Mouse (Mus musculus): ENCODE data around the gene Klk1b8. TPM values are rescaled to one million over a fixed set of nuclear protein-coding genes. Genes with fewer than 3 reads are reported as not detected.
"Not testable (repeated sequence)": the region's sequence is repeated elsewhere in the genome, so short reads cannot be mapped to it uniquely, and the experiment has no call there.

Gene Klk1b8
- polyA plus RNA-seq, 1 experiment from 2014 or later, result not detected

GRCm38 (mm10) chr7:43928521-43928920 is 21.9 kb upstream of the Klk1b8 start:
- no peak overlapping the region for H3K4me2 ChIP-seq (replicated peaks; ENCODE audit: low read depth, low read length)
- H3K4me1 ChIP-seq (ENCODE audit: control insufficient read depth, insufficient read depth, low read length), result no peaks in the 10 kb centered on the region
- H3K27ac ChIP-seq (ENCODE audit: low read depth, low read length), result no peak overlapping the region
- 48% methylated on average over 4 of the region's 4 CpGs for WGBS
- H3K4me3 ChIP-seq (ENCODE audit: low read length), result no peak overlapping the region
- ATAC-seq (ENCODE audit: low FRiP score, low TSS enrichment), result 0 out of 2 replicates have a peak, but pooled peaks have one; percentile 37
- H3K36me3 ChIP-seq (ENCODE audit: control insufficient read depth, insufficient read depth, low read length), result no peaks in the 10 kb centered on the region
- no peak overlapping the region for H3K9ac ChIP-seq (ENCODE audit: low read depth, low read length)
- no peaks in the 10 kb centered on the region for H3K27me3 ChIP-seq (ENCODE audit: control insufficient read depth, insufficient read depth, low read length)
- H3K9me3 ChIP-seq (ENCODE audit: control insufficient read depth, low read length), result no peaks in the 10 kb centered on the region

- no peak for ATAC-seq (ENCODE audit: low FRiP score, low TSS enrichment)
- H3K9ac ChIP-seq (ENCODE audit: low read depth, low read length), result no peak overlapping the region
- no peaks in the 10 kb centered on the region for H3K27me3 ChIP-seq (ENCODE audit: control insufficient read depth, insufficient read depth, low read length)
- H3K36me3 ChIP-seq (ENCODE audit: control insufficient read depth, insufficient read depth, low read length), result no peaks in the 10 kb centered on the region
- no peak overlapping the region for H3K27ac ChIP-seq (ENCODE audit: low read depth, low read length)
- H3K4me2 ChIP-seq (replicated peaks; ENCODE audit: low read depth, low read length), result no peak overlapping the region
- H3K4me1 ChIP-seq (ENCODE audit: control insufficient read depth, insufficient read depth, low read length), result no peaks in the 10 kb centered on the region; the same call in 1 of the 2 replicates
- WGBS, result 53% methylated on average over 4 of the region's 4 CpGs
- no peaks in the 10 kb centered on the region for H3K9me3 ChIP-seq (ENCODE audit: control insufficient read depth, low read length)
- no peak overlapping the region for H3K4me3 ChIP-seq (ENCODE audit: low read length)
Observed at GRCm38 (mm10) chr7:43932337-43932736, 18.1 kb upstream of the Klk1b8 start.

DNA sequence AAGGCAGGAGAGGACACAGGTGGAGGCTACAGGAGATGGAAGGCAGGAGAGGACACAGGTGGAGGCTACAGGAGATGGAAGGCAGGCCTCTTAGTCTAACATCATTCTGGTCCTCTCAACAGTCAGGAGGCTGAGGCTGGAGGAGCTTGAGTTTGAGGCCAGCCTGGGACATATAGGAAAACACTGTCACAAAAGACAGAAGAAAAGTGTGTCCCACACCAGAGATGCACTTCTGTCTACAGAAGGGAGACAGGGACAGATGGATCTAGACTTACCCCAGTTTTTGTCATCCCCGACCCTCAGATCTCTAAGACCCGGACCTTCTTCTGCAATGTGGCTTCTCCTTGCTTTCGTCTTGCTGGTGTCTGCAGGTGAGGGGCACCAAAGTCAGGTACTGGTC is 17.0 kb upstream of the Klk1b8 start, which contains the start of gene Klk15:
Gene Klk15, plus strand, starts transcription at position 301 of the 400 bp plus-strand sequence.
- Histone ChIP-seq H3K27ac (ENCODE audit: low read depth, low read length) (no peak within 1 kb of the TSS), H3K4me1 (ENCODE audit: control insufficient read depth, insufficient read depth, low read length) (no peaks in the 10 kb centered on the region; the same call in 1 of the 2 replicates), H3K9me3 (ENCODE audit: control insufficient read depth, low read length) (no peaks in the 10 kb centered on the region), H3K9ac (ENCODE audit: low read depth, low read length) (no peak within 1 kb of the TSS), H3K4me2 (replicated peaks; ENCODE audit: low read depth, low read length) (no peak within 1 kb of the TSS), H3K36me3 (ENCODE audit: control insufficient read depth, insufficient read depth, low read length) (no peaks in the 10 kb centered on the region), H3K4me3 (ENCODE audit: low read length) (no peak within 1 kb of the TSS), H3K27me3 (ENCODE audit: control insufficient read depth, insufficient read depth, low read length) (no peaks in the 10 kb centered on the region)
- ATAC-seq (ENCODE audit: low FRiP score, low TSS enrichment), result no peak
- WGBS, result 97% methylated on average over 3 of the region's 3 CpGs

DNA sequence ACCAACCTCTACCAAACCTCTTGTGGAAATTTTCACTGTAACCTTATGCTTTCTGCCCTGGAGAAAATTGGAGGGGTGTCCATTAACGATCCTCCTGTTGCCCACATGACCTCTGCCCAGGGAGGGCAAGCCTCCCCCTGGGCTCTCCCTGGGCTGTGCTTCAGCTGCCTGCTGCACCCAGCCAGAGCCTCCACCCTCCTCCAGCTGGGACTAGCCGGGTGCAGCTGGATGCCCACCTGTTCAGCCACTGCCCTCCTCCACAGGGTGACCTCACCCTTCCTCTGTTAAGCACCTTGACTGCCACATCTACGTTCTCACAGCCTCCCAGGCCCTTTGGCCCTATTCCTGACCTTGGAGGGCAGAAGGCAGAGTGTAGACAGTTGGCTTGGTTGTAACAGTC is 15.7 kb upstream of the Klk1b8 start:
- Histone ChIP-seq H3K4me3 (ENCODE audit: low read length) (no peak overlapping the region), H3K9me3 (ENCODE audit: control insufficient read depth, low read length) (no peaks in the 10 kb centered on the region), H3K36me3 (ENCODE audit: control insufficient read depth, insufficient read depth, low read length) (no peaks in the 10 kb centered on the region), H3K4me1 (ENCODE audit: control insufficient read depth, insufficient read depth, low read length) (no peaks in the 10 kb centered on the region; the same call in 1 of the 2 replicates), H3K27ac (ENCODE audit: low read depth, low read length) (no peak overlapping the region), H3K4me2 (replicated peaks; ENCODE audit: low read depth, low read length) (no peak overlapping the region), H3K9ac (ENCODE audit: low read depth, low read length) (no peak overlapping the region), H3K27me3 (ENCODE audit: control insufficient read depth, insufficient read depth, low read length) (no peaks in the 10 kb centered on the region)
- ATAC-seq (ENCODE audit: low FRiP score, low TSS enrichment), result peak; percentile 73
- WGBS, result 19% methylated on average over 3 of the region's 3 CpGs

DNA sequence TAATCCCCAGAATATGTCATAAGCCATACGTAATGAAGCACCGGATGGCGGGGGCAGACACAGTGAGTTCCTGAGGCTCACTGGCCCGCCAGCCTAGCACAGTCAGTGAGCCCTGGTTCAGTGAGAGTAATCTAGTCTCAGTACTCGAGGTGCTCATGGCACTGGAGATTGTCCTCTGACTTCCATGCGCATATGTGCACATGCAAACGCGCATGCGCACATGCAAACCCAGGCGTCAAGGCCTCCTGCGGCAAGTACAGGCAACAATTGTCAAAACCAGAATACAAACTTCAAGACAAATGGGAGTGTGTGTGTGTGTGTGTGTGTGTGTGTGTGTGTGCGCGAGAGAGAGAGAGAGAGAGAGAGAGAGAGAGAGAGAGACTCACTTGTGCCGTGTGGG is 13.9 kb upstream of the Klk1b8 start:
- Histone ChIP-seq H3K4me3 (ENCODE audit: low read length) (no peak overlapping the region), H3K9ac (ENCODE audit: low read depth, low read length) (no peak overlapping the region), H3K27me3 (ENCODE audit: control insufficient read depth, insufficient read depth, low read length) (no peaks in the 10 kb centered on the region), H3K4me1 (ENCODE audit: control insufficient read depth, insufficient read depth, low read length) (no peaks in the 10 kb centered on the region; the same call in 1 of the 2 replicates), H3K9me3 (ENCODE audit: control insufficient read depth, low read length) (no peaks in the 10 kb centered on the region), H3K27ac (ENCODE audit: low read depth, low read length) (no peak overlapping the region), H3K36me3 (ENCODE audit: control insufficient read depth, insufficient read depth, low read length) (no peaks in the 10 kb centered on the region), H3K4me2 (replicated peaks; ENCODE audit: low read depth, low read length) (no peak overlapping the region)
- ATAC-seq (ENCODE audit: low FRiP score, low TSS enrichment), result no peak
- WGBS, result 87% methylated on average over 14 of the region's 14 CpGs

DNA sequence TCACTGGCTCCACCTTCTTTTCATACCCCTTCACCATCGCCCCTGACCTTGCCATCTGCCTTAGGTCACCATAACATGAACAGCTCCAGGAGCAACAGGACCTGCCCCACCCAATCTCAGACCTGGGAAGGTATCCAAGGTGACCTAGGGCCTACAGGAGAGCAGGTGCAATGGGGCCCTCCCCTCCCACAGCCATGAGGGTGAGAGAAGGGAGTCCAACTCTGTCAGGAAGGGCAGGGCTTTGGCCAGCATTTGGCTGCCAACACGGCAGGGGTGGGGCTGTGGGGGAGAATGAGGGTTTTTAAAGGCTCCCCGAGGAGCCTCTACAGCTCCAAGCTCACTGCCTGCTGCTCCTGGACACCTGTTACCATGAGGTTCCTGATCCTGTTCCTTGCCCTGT is 8.2 kb upstream of the Klk1b8 start:
- WGBS, result 75% methylated on average over 3 of the region's 3 CpGs
- H3K36me3 ChIP-seq (ENCODE audit: control insufficient read depth, insufficient read depth, low read length); ATAC-seq (ENCODE audit: low FRiP score, low TSS enrichment); H3K4me1 ChIP-seq (ENCODE audit: control insufficient read depth, insufficient read depth, low read length); H3K27me3 ChIP-seq (ENCODE audit: control insufficient read depth, insufficient read depth, low read length); H3K9me3 ChIP-seq (ENCODE audit: control insufficient read depth, low read length); H3K4me2 ChIP-seq (replicated peaks; ENCODE audit: low read depth, low read length); H3K27ac ChIP-seq (ENCODE audit: low read depth, low read length); H3K4me3 ChIP-seq (ENCODE audit: low read length); H3K9ac ChIP-seq (ENCODE audit: low read depth, low read length): not testable (repeated sequence)

- no peaks in the 10 kb centered on the region for H3K36me3 ChIP-seq (ENCODE audit: control insufficient read depth, insufficient read depth, low read length)
- no peaks in the 10 kb centered on the region for H3K27me3 ChIP-seq (ENCODE audit: control insufficient read depth, insufficient read depth, low read length)
- H3K4me2 ChIP-seq (replicated peaks; ENCODE audit: low read depth, low read length), result no peak overlapping the region
- H3K9me3 ChIP-seq (ENCODE audit: control insufficient read depth, low read length), result no peaks in the 10 kb centered on the region
- H3K27ac ChIP-seq (ENCODE audit: low read depth, low read length), result no peak overlapping the region
- no peak overlapping the region for H3K4me3 ChIP-seq (ENCODE audit: low read length)
- ATAC-seq (ENCODE audit: low FRiP score, low TSS enrichment), result no peak
- H3K4me1 ChIP-seq (ENCODE audit: control insufficient read depth, insufficient read depth, low read length), result no peaks in the 10 kb centered on the region
- WGBS, result 83% methylated on average over 3 of the region's 3 CpGs
- H3K9ac ChIP-seq (ENCODE audit: low read depth, low read length), result no peak overlapping the region
Observed at GRCm38 (mm10) chr7:43944727-43945264, 5.7 kb upstream of the Klk1b8 start.

DNA sequence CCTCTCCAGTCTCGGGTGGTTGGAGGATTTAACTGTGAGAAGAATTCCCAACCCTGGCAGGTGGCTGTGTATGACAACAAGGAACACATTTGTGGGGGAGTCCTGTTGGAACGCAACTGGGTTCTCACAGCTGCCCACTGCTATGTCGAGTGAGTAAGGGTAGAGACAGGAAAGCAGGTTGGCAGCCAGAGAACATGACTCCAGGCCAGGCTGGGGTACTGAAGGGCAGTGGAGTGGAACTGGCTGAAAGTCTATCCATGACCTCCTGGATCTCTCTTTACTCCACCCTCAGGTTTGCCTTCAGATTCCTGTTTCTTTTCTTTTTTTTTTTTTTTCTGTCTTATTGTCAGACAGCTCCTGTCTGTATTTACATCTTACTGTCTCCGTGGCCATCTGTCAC is 2.2 kb downstream of the Klk1b8 start:
- Histone ChIP-seq H3K9me3 (ENCODE audit: control insufficient read depth, low read length) (no peaks in the 10 kb centered on the region), H3K27ac (ENCODE audit: low read depth, low read length) (no peak overlapping the region), H3K36me3 (ENCODE audit: control insufficient read depth, insufficient read depth, low read length) (no peaks in the 10 kb centered on the region), H3K9ac (ENCODE audit: low read depth, low read length) (no peak overlapping the region), H3K4me1 (ENCODE audit: control insufficient read depth, insufficient read depth, low read length) (no peaks in the 10 kb centered on the region), H3K27me3 (ENCODE audit: control insufficient read depth, insufficient read depth, low read length) (no peaks in the 10 kb centered on the region), H3K4me2 (replicated peaks; ENCODE audit: low read depth, low read length) (no peak overlapping the region), H3K4me3 (ENCODE audit: low read length) (no peak overlapping the region)
- ATAC-seq (ENCODE audit: low FRiP score, low TSS enrichment), result peak; percentile 78
- WGBS, result 37% methylated on average over 4 of the region's 4 CpGs

- Histone ChIP-seq H3K4me1 (ENCODE audit: control insufficient read depth, insufficient read depth, low read length) (no peaks in the 10 kb centered on the region), H3K9ac (ENCODE audit: low read depth, low read length) (no peak within 1 kb of the TSS), H3K27ac (ENCODE audit: low read depth, low read length) (no peak within 1 kb of the TSS), H3K27me3 (ENCODE audit: control insufficient read depth, insufficient read depth, low read length) (no peaks in the 10 kb centered on the region), H3K4me2 (replicated peaks; ENCODE audit: low read depth, low read length) (no peak within 1 kb of the TSS), H3K36me3 (ENCODE audit: control insufficient read depth, insufficient read depth, low read length) (no peaks in the 10 kb centered on the region), H3K4me3 (ENCODE audit: low read length) (no peak within 1 kb of the TSS), H3K9me3 (ENCODE audit: control insufficient read depth, low read length) (no peaks in the 10 kb centered on the region)
- ATAC-seq (ENCODE audit: low FRiP score, low TSS enrichment), result no peak
- WGBS, result 71% methylated on average over 3 of the region's 3 CpGs
Observed at GRCm38 (mm10) chr7:43966451-43966850, 16.0 kb downstream of the Klk1b8 start, which contains the start of gene Klk1b1. Gene Klk1b1 (plus strand): TSS chr7:43966751.

Data from kidney, embryonic 14.5 days (tissue).